Mouse (Mus musculus) embryonic facial prominence, embryonic 10.5 days (tissue): Measurements from ENCODE around the gene Epb41l2. TPM values are rescaled to one million over a fixed set of nuclear protein-coding genes. Genes with fewer than 3 reads are reported as not detected.

ENCODE experiments used
- DNase-seq: peaks from one replicate; pipeline ENCODE4 v3.0.0-alpha.2; 2017; ENCODE audit warnings: low spot score
- H3K27ac ChIP-seq: fragments of 300-500 bp; sonication (generic); replicated peaks from 2 replicates; pipeline ENCODE4 v1.5.1; 2016; ENCODE audit warnings: mild to moderate bottlenecking
- H3K27me3 ChIP-seq: fragments of 300-500 bp; sonication (generic); replicated peaks from 2 replicates; pipeline ENCODE4 v1.6.1; 2016; ENCODE audit warnings: low read depth, mild to moderate bottlenecking; ENCODE audit not compliant: poor library complexity, severe bottlenecking
- H3K36me3 ChIP-seq: fragments of 300-500 bp; sonication (generic); replicated peaks from 2 replicates; pipeline ENCODE4 v1.6.1; 2016; ENCODE audit warnings: mild to moderate bottlenecking, moderate library complexity
- H3K4me1 ChIP-seq: fragments of 300-500 bp; sonication (generic); 2 replicates; pipeline ENCODE4 v1.6.1; 2016
- H3K4me3 ChIP-seq: fragments of 300-500 bp; sonication (generic); 2 replicates; pipeline ENCODE4 v1.5.1; 2016; ENCODE audit warnings: mild to moderate bottlenecking, moderate library complexity
- H3K9me3 ChIP-seq: fragments of 300-500 bp; sonication (generic); 2 replicates; pipeline ENCODE4 v1.6.1; 2016; ENCODE audit warnings: mild to moderate bottlenecking
- WGBS: fragments of 180-500 bp; shearing (Covaris S2); methylation state at CpG from one replicate; pipeline ENCODE4 v1.1.7; 2016; 5-methylcytosine and 5-hydroxymethylcytosine counted together
- polyA plus RNA-seq: library from polyadenylated mRNA; unstranded; fragments of >200 nt; fragmentation: Nextera tagmentation; extraction: Ambion mirVana; gene quantifications from 2 replicates; pipeline ENCODE4 v1.2.1, GENCODE M21; 2016

Gene Epb41l2
- polyA plus RNA-seq, 1 experiment from 2014 or later: 52.9 TPM

GRCm38 (mm10) chr10:25331321-25332049, 28.1 kb upstream of the Epb41l2 start:
- Histone ChIP-seq H3K4me1 (peaks cover 6% of the 10 kb centered on the region; the same call in 1 of the 2 replicates), H3K27ac (no peak overlapping the region), H3K9me3 (no peaks in the 10 kb centered on the region), H3K27me3 (no peaks in the 10 kb centered on the region), H3K36me3 (no peaks in the 10 kb centered on the region), H3K4me3 (no peak overlapping the region)
- no peak for DNase-seq
- 79% methylated on average over 9 of the region's 9 CpGs for WGBS

- no peaks in the 10 kb centered on the region for H3K36me3 ChIP-seq
- H3K27ac ChIP-seq: no peak overlapping the region
- no peaks in the 10 kb centered on the region for H3K9me3 ChIP-seq
- DNase-seq: no peak
- WGBS: 62% methylated on average over 4 of the region's 4 CpGs
- H3K4me3 ChIP-seq: no peak overlapping the region
- peaks cover 6% of the 10 kb centered on the region; the same call in 1 of the 2 replicates for H3K4me1 ChIP-seq
- H3K27me3 ChIP-seq: no peaks in the 10 kb centered on the region
Observed at GRCm38 (mm10) chr10:25333390-25334079, 26.1 kb upstream of the Epb41l2 start.

GRCm38 (mm10) chr10:25340675-25341074, 18.9 kb upstream of the Epb41l2 start:
- Histone ChIP-seq H3K4me1 (no peaks in the 10 kb centered on the region), H3K27me3 (no peaks in the 10 kb centered on the region), H3K4me3 (no peak overlapping the region), H3K27ac (no peak overlapping the region), H3K9me3 (no peaks in the 10 kb centered on the region), H3K36me3 (no peaks in the 10 kb centered on the region)
- no peak for DNase-seq
- 94% methylated on average over 5 of the region's 5 CpGs for WGBS

GRCm38 (mm10) chr10:25342801-25343200, 16.8 kb upstream of the Epb41l2 start:
- DNase-seq: no peak
- Histone ChIP-seq H3K27ac (no peak overlapping the region), H3K36me3 (no peaks in the 10 kb centered on the region), H3K9me3 (no peaks in the 10 kb centered on the region), H3K4me1 (no peaks in the 10 kb centered on the region), H3K27me3 (no peaks in the 10 kb centered on the region), H3K4me3 (no peak overlapping the region)

GRCm38 (mm10) chr10:25353941-25354340, 5.7 kb upstream of the Epb41l2 start:
- Histone ChIP-seq H3K4me1 (peaks cover 9% of the 10 kb centered on the region), H3K27me3 (no peaks in the 10 kb centered on the region), H3K27ac (no peak overlapping the region), H3K9me3 (no peaks in the 10 kb centered on the region), H3K36me3 (no peaks in the 10 kb centered on the region), H3K4me3 (no peak overlapping the region)
- no peak for DNase-seq
- 92% methylated on average over 3 of the region's 3 CpGs for WGBS

GRCm38 (mm10) chr10:25354390-25354789, 5.2 kb upstream of the Epb41l2 start:
- H3K27ac ChIP-seq: no peak overlapping the region
- H3K4me3 ChIP-seq: no peak overlapping the region
- no peaks in the 10 kb centered on the region for H3K9me3 ChIP-seq
- no peak for DNase-seq
- no peaks in the 10 kb centered on the region for H3K36me3 ChIP-seq
- H3K27me3 ChIP-seq: no peaks in the 10 kb centered on the region
- WGBS: 94% methylated on average over 7 of the region's 7 CpGs
- peaks cover 12% of the 10 kb centered on the region for H3K4me1 ChIP-seq

- Histone ChIP-seq H3K4me1 (peaks cover 37% of the 10 kb centered on the region), H3K9me3 (no peaks in the 10 kb centered on the region), H3K36me3 (no peaks in the 10 kb centered on the region), H3K27ac (peak overlapping the region; percentile 93), H3K4me3 (peak overlapping the region; percentile 91), H3K27me3 (no peaks in the 10 kb centered on the region)
- under 1% methylated on average over 80 of the region's 84 CpGs for WGBS
- peak; percentile 52 for DNase-seq
Observed at GRCm38 (mm10) chr10:25359959-25360811, 587 bp downstream of the Epb41l2 start.

- Histone ChIP-seq H3K27me3 (no peaks in the 10 kb centered on the region), H3K4me3 (no peak overlapping the region; the same call in 1 of the 2 replicates), H3K27ac (no peak overlapping the region), H3K4me1 (peaks cover 40% of the 10 kb centered on the region), H3K9me3 (no peaks in the 10 kb centered on the region), H3K36me3 (no peaks in the 10 kb centered on the region)
- WGBS: 80% methylated on average over 6 of the region's 6 CpGs
- DNase-seq: no peak
Observed at GRCm38 (mm10) chr10:25362235-25362634, 2.6 kb downstream of the Epb41l2 start.

- Histone ChIP-seq H3K4me3 (no peak overlapping the region), H3K4me1 (peaks cover 52% of the 10 kb centered on the region), H3K27ac (no peak overlapping the region), H3K36me3 (no peaks in the 10 kb centered on the region), H3K9me3 (no peaks in the 10 kb centered on the region), H3K27me3 (no peaks in the 10 kb centered on the region)
- 88% methylated on average over 7 of the region's 7 CpGs for WGBS
- DNase-seq: no peak
Observed at GRCm38 (mm10) chr10:25365158-25365557, 5.6 kb downstream of the Epb41l2 start.

GRCm38 (mm10) chr10:25365708-25366107, 6.1 kb downstream of the Epb41l2 start:
- Histone ChIP-seq H3K4me3 (no peak overlapping the region), H3K4me1 (peaks cover 54% of the 10 kb centered on the region), H3K36me3 (no peaks in the 10 kb centered on the region), H3K27ac (no peak overlapping the region), H3K27me3 (no peaks in the 10 kb centered on the region), H3K9me3 (no peaks in the 10 kb centered on the region)
- no peak for DNase-seq
- 82% methylated on average over 7 of the region's 7 CpGs for WGBS

GRCm38 (mm10) chr10:25366691-25367090, 7.1 kb downstream of the Epb41l2 start:
- DNase-seq: no peak
- Histone ChIP-seq H3K4me1 (peaks cover 54% of the 10 kb centered on the region), H3K27ac (no peak overlapping the region; the same call in 1 of the 2 replicates), H3K36me3 (no peaks in the 10 kb centered on the region), H3K4me3 (no peak overlapping the region), H3K9me3 (no peaks in the 10 kb centered on the region), H3K27me3 (no peaks in the 10 kb centered on the region)
- 76% methylated on average over 5 of the region's 5 CpGs for WGBS

GRCm38 (mm10) chr10:25368928-25369327, 9.3 kb downstream of the Epb41l2 start:
- no peak for DNase-seq
- Histone ChIP-seq H3K4me1 (peaks cover 68% of the 10 kb centered on the region), H3K9me3 (no peaks in the 10 kb centered on the region), H3K4me3 (no peak overlapping the region), H3K27me3 (no peaks in the 10 kb centered on the region), H3K36me3 (no peaks in the 10 kb centered on the region), H3K27ac (no peak overlapping the region)
- WGBS: 52% methylated on average over 3 of the region's 3 CpGs
